Mouse (Mus musculus): ENCODE data around the gene Evi5l. TPM values are rescaled to one million over a fixed set of nuclear protein-coding genes. Genes with fewer than 3 reads are reported as not detected.

Evi5l gene
- total RNA-seq, 2 experiments from 2014 or later = 37.4 to 38.8 TPM

GRCm38 (mm10) chr8:4201321-4201720 is 35.0 kb downstream of the Evi5l start:
- DNase-seq (ENCODE audit: low spot score in 2 of 2) = no peak

DNA sequence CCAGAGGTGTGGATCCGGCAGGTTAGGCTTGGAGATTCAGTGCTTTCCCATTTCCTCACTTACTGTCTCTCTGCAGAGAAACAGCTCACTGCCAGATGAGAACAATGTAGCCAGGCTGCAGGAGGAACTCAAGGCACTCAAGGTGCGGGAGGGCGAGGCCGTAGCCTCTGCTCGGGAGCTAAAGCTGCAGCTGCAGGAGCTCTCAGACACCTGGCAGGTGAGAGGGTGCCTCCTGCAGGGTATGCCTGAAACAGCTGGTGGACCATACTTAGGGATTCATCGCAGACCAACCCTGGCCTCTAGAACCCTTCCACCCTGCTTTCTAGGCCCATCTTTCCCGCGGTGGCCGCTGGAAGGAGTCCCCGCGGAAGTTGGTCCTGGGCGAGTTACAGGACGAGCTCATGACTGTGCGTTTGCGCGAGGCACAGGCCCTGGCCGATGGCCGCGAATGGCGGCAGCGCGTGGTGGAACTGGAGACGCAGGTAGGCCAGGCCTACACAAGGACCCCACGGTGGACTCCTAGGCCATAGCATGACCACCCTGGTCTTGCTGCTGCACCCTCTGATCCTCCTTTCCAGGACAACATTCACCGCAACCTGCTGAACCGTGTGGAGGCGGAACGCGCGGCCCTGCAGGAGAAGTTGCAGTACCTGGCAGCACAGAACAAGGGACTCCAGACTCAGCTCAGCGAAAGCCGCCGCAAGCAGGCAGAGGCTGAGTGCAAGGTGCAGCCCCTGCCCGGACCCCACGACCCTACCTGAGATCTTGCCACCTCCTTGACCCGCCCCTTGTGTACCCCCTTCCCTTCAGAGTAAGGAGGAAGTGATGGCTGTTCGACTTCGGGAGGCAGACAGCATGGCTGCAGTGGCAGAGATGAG is 39.1 kb downstream of the Evi5l start:
- no peak for DNase-seq (ENCODE audit: low spot score in 2 of 2)

- DNase-seq (ENCODE audit: low spot score in 2 of 2) = no peak
Observed at GRCm38 (mm10) chr8:4206182-4207015, 40.0 kb downstream of the Evi5l start.

DNA sequence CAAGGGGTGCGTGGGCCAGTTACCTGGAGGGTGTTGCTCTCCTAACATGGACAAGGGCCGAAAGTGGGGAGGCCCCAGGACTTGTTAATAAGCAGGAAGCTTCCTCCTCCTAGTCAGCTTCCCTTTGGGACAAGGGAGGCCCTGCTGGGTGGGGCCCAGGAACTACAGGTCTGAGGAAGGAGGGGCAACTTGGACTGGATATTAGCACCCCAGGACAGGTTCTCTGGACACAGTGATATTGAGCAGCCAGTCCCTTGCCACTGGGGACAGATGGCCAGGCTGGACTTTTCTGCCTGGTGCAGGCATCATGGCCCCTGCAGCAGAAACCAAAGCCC is 40.6 kb downstream of the Evi5l start:
- no peak for DNase-seq (ENCODE audit: low spot score in 2 of 2)

GRCm38 (mm10) chr8:4211097-4211496 is 44.7 kb downstream of the Evi5l start:
- no peak for DNase-seq (ENCODE audit: low spot score in 2 of 2)

DNA sequence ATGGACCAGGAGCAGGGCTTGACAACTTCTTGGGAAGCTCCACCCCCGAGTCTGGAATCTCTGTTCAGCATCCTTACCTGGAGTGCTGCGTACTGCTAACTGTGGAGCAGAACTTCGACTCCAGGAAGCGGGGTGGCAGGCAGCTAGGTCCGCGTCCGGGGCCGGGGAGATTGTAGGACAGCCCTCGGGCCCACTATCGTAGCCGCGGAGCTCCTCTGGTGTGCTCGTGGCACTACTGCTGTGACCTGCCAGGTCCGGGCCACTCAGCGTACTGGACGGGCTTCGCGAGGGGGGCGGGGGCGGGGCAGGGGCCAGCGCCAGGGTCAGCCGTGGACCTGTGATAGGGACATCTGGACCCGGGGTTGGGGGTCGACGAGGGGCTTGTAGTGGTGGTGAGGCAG is 46.4 kb downstream of the Evi5l start:
- no peak for DNase-seq (ENCODE audit: low spot score in 2 of 2)

DNA sequence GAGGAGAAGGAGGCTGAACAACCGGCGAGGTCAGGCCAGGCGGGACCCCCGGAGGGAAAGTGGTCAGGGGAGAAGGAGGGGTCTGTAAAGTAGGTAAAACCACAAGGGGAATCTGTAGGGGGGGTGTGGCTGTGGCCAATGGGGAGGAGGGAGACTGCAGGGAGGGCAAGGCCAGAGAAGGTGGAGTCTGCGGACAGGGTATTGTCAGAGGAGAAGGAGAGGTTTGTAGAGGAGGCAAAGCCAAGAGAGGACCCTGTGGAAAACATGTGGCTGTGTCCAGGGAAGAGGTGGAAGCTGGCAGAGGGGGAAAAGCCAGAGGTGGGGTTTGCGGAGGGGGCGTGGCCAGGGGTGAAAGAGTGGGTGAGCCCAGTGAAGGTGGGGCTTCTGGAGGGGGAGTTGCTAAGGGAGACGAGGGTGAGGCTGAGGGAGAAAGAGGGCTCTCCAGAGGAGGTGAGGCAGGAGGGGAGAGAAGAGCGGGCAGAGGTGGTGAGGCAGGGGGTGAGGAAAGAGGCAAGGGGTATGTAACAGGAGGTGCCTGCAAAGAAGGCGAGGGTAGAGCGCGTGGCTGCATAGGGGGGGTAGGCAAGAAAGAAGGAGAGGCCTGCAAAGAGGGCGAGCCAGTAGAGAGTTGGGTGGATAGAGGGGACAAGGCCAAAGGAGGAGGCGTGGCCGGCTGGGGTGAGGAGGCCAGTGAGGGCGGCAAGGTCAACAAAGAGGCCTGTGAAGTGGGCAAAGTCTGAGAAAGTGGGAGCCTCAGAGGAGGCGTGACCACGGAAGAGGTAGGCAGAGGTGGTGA is 47.0 kb downstream of the Evi5l start:
- peak; percentile 63 to 77 for DNase-seq (ENCODE audit: low spot score in 2 of 2)

GRCm38 (mm10) chr8:4214006-4214980 is 47.9 kb downstream of the Evi5l start:
- peak; percentile 59 to 75 for DNase-seq (ENCODE audit: low spot score in 2 of 2)

GRCm38 (mm10) chr8:4216296-4216695 is 49.9 kb downstream of the Evi5l start:
- no peak for DNase-seq (ENCODE audit: low spot score in 2 of 2)

- DNase-seq (ENCODE audit: low spot score in 2 of 2) = no peak
Observed at GRCm38 (mm10) chr8:4216791-4217621, 50.6 kb downstream of the Evi5l start, which contains the start of gene Prr36. Gene Prr36, minus strand, starts transcription at chr8:4217459.

DNA sequence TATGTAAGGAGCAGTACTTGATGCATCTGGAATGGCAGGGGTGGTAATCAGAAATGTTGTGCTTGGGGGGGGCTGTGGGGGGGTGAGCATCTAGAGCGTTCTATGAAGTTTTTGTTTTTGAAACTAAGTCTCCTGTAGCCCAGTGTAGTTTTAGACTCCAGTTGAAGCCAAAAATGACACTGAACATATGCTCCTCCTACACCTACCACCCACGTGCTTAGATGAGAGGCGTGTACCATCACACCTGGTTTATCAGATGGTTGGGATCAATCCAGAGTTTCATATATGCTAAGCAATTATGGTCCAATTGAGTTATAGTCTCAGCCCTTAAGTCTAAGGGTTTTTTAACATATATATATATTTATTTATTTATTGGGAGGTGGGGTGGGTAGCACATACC is 53.2 kb downstream of the Evi5l start:
- no peak for DNase-seq (ENCODE audit: low spot score in 2 of 2)

DNA sequence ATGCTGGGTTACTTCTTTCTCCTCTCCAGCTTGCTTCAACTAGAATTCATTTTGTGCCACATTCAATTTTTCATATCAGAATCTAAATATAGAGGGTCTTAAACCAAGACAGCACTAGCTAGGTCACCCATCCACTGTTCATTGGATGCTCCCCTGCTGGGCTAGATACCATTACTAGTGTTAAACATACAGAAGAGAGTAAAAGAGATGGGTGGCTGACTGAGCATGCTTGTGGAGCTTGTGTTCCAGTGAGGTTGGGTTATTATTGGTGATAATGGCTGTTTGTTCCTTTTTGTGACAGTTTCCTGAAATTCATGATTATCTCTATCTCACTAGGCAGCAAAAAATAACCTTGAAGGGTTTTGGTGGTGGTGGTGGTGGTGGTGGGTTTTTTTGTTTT is 55.7 kb downstream of the Evi5l start:
- DNase-seq (ENCODE audit: low spot score in 2 of 2) = no peak

DNA sequence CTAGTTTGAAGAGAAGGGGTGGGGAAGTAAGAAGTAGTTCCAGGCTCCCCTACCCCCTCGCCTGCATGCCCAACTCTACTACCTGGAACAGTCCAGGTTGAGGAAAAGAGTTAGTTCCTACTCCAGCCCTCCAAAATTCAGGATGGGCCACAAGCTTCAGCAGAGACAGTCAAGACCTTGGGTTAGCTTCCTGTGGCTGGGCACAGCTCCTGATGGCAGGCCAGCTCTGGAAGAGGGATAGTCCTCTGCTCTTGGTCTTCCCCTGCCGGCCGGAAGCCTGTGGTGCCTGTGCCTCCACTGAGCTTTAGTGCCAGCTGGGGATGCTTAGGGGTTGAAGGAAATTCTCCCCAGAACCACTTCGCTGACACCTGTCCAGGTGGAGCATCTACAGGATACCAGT is 60.0 kb downstream of the Evi5l start:
- no peak for DNase-seq (ENCODE audit: low spot score in 2 of 2)

GRCm38 (mm10) chr8:4226739-4227347 is 60.5 kb downstream of the Evi5l start, which contains the start of gene Lrrc8e:
Gene Lrrc8e, plus strand, starts transcription at chr8:4226827.
- DNase-seq (ENCODE audit: low spot score in 2 of 2) = peak; percentile 62 to 76

GRCm38 (mm10) chr8:4227919-4228318 is 61.6 kb downstream of the Evi5l start:
- no peak for DNase-seq (ENCODE audit: low spot score in 2 of 2)

DNA sequence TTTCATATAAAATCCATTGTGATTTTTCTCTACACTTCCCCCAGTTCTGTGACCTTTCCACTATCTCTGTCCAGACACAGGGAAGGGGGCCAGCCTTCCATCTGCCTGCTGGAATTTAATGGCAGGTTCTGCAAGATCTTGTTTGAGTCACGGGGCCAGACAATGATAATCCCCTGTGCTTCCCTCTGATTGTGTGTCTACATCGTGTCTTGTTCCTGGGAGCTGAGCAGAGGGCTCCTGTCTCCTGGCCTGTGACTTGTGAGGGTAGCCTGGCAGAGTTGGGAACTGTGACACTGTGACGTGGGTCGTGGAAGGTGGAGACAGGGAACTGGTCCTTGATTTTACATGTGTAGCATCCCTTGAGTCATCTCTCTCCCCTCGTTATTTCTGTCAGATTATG is 63.4 kb downstream of the Evi5l start:
- DNase-seq (ENCODE audit: low spot score in 2 of 2) = no peak

GRCm38 (mm10) chr8:4230612-4231351 is 64.4 kb downstream of the Evi5l start:
- no peak for DNase-seq (ENCODE audit: low spot score in 2 of 2)
